Mouse (Mus musculus): Measurements from ENCODE around the gene Dcp1a.

- TF ChIP-seq CTCF (IDR thresholded peaks at IDR 0.05; ENCODE audit: control insufficient read depth, insufficient read depth, insufficient read length) (no peak), MYOD1 (IDR thresholded peaks at IDR 0.05; ENCODE audit: control insufficient read depth, insufficient read length, low read depth) (no peak), USF1 (IDR thresholded peaks at IDR 0.05; ENCODE audit: low read depth) (no peak), CEBPB (IDR thresholded peaks at IDR 0.05; ENCODE audit: low read depth) (no peak)
These were observed 49.6 kb downstream of the Dcp1a start for GRCm38 (mm10) chr14:30528961-30529360.
